ENCODE assay signal across 8 mouse cellular contexts in genomic region chr11:88151379-88152155, GRCm38 (mm10). TPM values are rescaled to one million over a fixed set of nuclear protein-coding genes. Genes with fewer than 3 reads are reported as not detected.
DNase-seq lines count a peak whose midpoint lies in the region; ATAC-seq and TF ChIP-seq lines count a peak whose summit lies in the region.

No protein-coding gene starts in this region.

- ATAC-seq in embryonic facial prominence, embryonic 14.5 days (ENCODE audit: low read depth): no peak
- peak; percentile 46 for ATAC-seq in hindbrain, embryonic 16.5 days

- peak overlapping the region; percentile 17 for H3K27ac ChIP-seq in embryonic facial prominence, embryonic 14.5 days (replicated peaks; ENCODE audit: low read depth, low read length)
- peak overlapping the region; percentile 68 for H3K27ac ChIP-seq in hindbrain, embryonic 16.5 days (ENCODE audit: low read depth, low read length)

- DNase-seq in embryo, embryonic 10.5 days (ENCODE audit: low spot score): peak; percentile 34
- DNase-seq in embryo, embryonic 10 days (ENCODE audit: low spot score): no peak
- peak; percentile 68 for DNase-seq in embryonic facial prominence, embryonic 14.5 days (ENCODE audit: low spot score)
- DNase-seq in lung, adult 2 months: peak; percentile 69
- peak; percentile 20 for DNase-seq in splenic B cell, adult 2 months (ENCODE audit: low read depth, low spot score)
- no peak for DNase-seq in frontal cortex, postnatal 14 days (ENCODE audit: low spot score in 2 of 2)
- DNase-seq in embryo, embryonic 9.5 days (ENCODE audit: extremely low spot score): no peak

- peaks cover 71% of the 10 kb centered on the region for H3K4me1 ChIP-seq in embryonic facial prominence, embryonic 14.5 days (ENCODE audit: control insufficient read depth, insufficient read depth, low read length)
- peaks cover 34% of the 10 kb centered on the region for H3K4me1 ChIP-seq in hindbrain, embryonic 16.5 days (ENCODE audit: control insufficient read depth, insufficient read depth, low read depth, low read length)
- H3K4me1 ChIP-seq in lung, adult 2 months (ENCODE audit: control insufficient read depth, insufficient read depth, low read length): peaks cover 45% of the 10 kb centered on the region

- no peak for TF ChIP-seq POLR2A in lung, adult 2 months (IDR thresholded peaks at IDR 0.05; ENCODE audit: borderline replicate concordance, extremely low read depth, low read depth, low read length)

- 33% methylated on average over 7 of the region's 7 CpGs for WGBS in embryonic facial prominence, embryonic 14.5 days
- 36% methylated on average over 7 of the region's 7 CpGs for WGBS in hindbrain, embryonic 16.5 days
- WGBS in lung, adult 2 months: 18% methylated on average over 7 of the region's 7 CpGs

- TF ChIP-seq CTCF in lung, adult 2 months (IDR thresholded peaks at IDR 0.05; ENCODE audit: insufficient read depth, low read length): no peak

- H3K9me3 ChIP-seq in embryonic facial prominence, embryonic 14.5 days (ENCODE audit: control insufficient read depth, low read length): no peaks in the 10 kb centered on the region
- H3K9me3 ChIP-seq in hindbrain, embryonic 16.5 days (ENCODE audit: control insufficient read depth, low read length): no peaks in the 10 kb centered on the region

- H3K27me3 ChIP-seq in embryonic facial prominence, embryonic 14.5 days (replicated peaks; ENCODE audit: control insufficient read depth, insufficient read depth, low read length): no peaks in the 10 kb centered on the region
- H3K27me3 ChIP-seq in hindbrain, embryonic 16.5 days (replicated peaks; ENCODE audit: control insufficient read depth, insufficient read depth, low read length): no peaks in the 10 kb centered on the region
- H3K27me3 ChIP-seq in splenic B cell, adult 2 months (ENCODE audit: control insufficient read depth, insufficient read depth, low read length, poor library complexity, severe bottlenecking): no peaks in the 10 kb centered on the region

- H3K4me2 ChIP-seq in embryonic facial prominence, embryonic 14.5 days (ENCODE audit: low read depth, low read length): no peak overlapping the region
- no peak overlapping the region for H3K4me2 ChIP-seq in hindbrain, embryonic 16.5 days (ENCODE audit: low read length)

- H3K9ac ChIP-seq in embryonic facial prominence, embryonic 14.5 days (ENCODE audit: low read depth, low read length): no peak overlapping the region
- no peak overlapping the region for H3K9ac ChIP-seq in hindbrain, embryonic 16.5 days (ENCODE audit: low read depth, low read length)

- H3K4me3 ChIP-seq in embryonic facial prominence, embryonic 14.5 days (ENCODE audit: low read depth, low read length): no peak overlapping the region
- H3K4me3 ChIP-seq in hindbrain, embryonic 16.5 days (ENCODE audit: low read length): no peak overlapping the region
- no peak overlapping the region for H3K4me3 ChIP-seq in lung, adult 2 months (replicated peaks; ENCODE audit: extremely low read depth, low read depth, low read length)

- H3K36me3 ChIP-seq in embryonic facial prominence, embryonic 14.5 days (ENCODE audit: control insufficient read depth, insufficient read depth, low read length): no peaks in the 10 kb centered on the region
- H3K36me3 ChIP-seq in hindbrain, embryonic 16.5 days (ENCODE audit: control insufficient read depth, insufficient read depth, low read length): no peaks in the 10 kb centered on the region
- H3K36me3 ChIP-seq in splenic B cell, adult 2 months (ENCODE audit: control insufficient read depth, insufficient read depth, low read length, poor library complexity, severe bottlenecking): no peaks in the 10 kb centered on the region

RNA-seq across cellular contexts. Expression of gene Mrps23, which starts 52.6 kb away (rescaled TPM):
- polyA plus RNA-seq in embryonic facial prominence, embryonic 14.5 days (2014; fragmentation: Nextera tagmentation; extraction: Ambion mirVana): 55.6 and 59.4 TPM in 2 replicates
- polyA plus RNA-seq in hindbrain, embryonic 16.5 days (2015; fragmentation: Nextera tagmentation; extraction: Ambion mirVana): 61.1 and 68.8 TPM in 2 replicates
- 23.3 and 39.0 TPM in 2 replicates for polyA plus RNA-seq in lung, adult 2 months (2012; rRNA removed)

RNA-seq across cellular contexts. Expression of gene Cuedc1, which starts 53.7 kb away (rescaled TPM):
- polyA plus RNA-seq in embryonic facial prominence, embryonic 14.5 days (2014; fragmentation: Nextera tagmentation; extraction: Ambion mirVana): 17.4 and 17.7 TPM in 2 replicates
- polyA plus RNA-seq in hindbrain, embryonic 16.5 days (2015; fragmentation: Nextera tagmentation; extraction: Ambion mirVana): 29.9 and 41.3 TPM in 2 replicates
- polyA plus RNA-seq in lung, adult 2 months (2012; rRNA removed): 40.7 and 42.9 TPM in 2 replicates

Comparison
In these comparisons a context has a peak if more than half of its experiments do, and no peak if none do; other contexts are left out.
1. DNase-seq: peak in embryo, embryonic 10.5 days (single experiment), embryonic facial prominence, embryonic 14.5 days (single experiment), lung, adult 2 months (single experiment) and splenic B cell, adult 2 months (single experiment); none in embryo, embryonic 10 days (single experiment), frontal cortex, postnatal 14 days (0 of 2) and embryo, embryonic 9.5 days (single experiment).